ENCODE assay signal across 9 mouse cellular contexts in genomic region chr9:50478826-50479225, GRCm38 (mm10). TPM values are rescaled to one million over a fixed set of nuclear protein-coding genes. Genes with fewer than 3 reads are reported as not detected.
A peak's percentile ranks its signal among the peaks of the same experiment; 100 is the strongest.
DNase-seq lines count a peak whose midpoint lies in the region; ATAC-seq and TF ChIP-seq lines count a peak whose summit lies in the region.
"Had no signal": no experiment of that assay in that cellular context is flagged by ENCODE, and none has a peak within 500 bp of the region (broad histone marks: within the 10 kb centered on the region; RNA-seq: fewer than 3 reads in every experiment).

No protein-coding gene starts in this region.

- no peak overlapping the region for H3K4me3 ChIP-seq in intestine, postnatal 0 days (ENCODE audit: low read depth, low read length)
- H3K4me3 ChIP-seq in hindbrain, embryonic 12.5 days: no peak overlapping the region
- H3K4me3 ChIP-seq in embryonic facial prominence, embryonic 10.5 days: no peak overlapping the region
- H3K4me3 ChIP-seq: limb, embryonic 15.5 days had no signal

- peak; percentile 15 to 32 for DNase-seq in heart, adult 18-20 months
- no peak for DNase-seq in heart, adult 11 months
- DNase-seq in 3134 (ENCODE audit: extremely low read depth, insufficient read length, low spot score): peak; percentile 22
- DNase-seq in monocyte, adult 2 months (ENCODE audit: low read depth in 1 of 2, low spot score in 2 of 2): peak; percentile 43 to 60
- no peak for DNase-seq in embryonic facial prominence, embryonic 10.5 days (ENCODE audit: low spot score)

- no peaks in the 10 kb centered on the region for H3K9me3 ChIP-seq in intestine, postnatal 0 days (ENCODE audit: control insufficient read depth)
- no peaks in the 10 kb centered on the region for H3K9me3 ChIP-seq in hindbrain, embryonic 12.5 days (replicated peaks)
- H3K9me3 ChIP-seq in embryonic facial prominence, embryonic 10.5 days: no peaks in the 10 kb centered on the region
- H3K9me3 ChIP-seq: limb, embryonic 15.5 days had no signal

- no peak overlapping the region for H3K27ac ChIP-seq in intestine, postnatal 0 days (ENCODE audit: low read depth, low read length)
- H3K27ac ChIP-seq in hindbrain, embryonic 12.5 days: no peak overlapping the region
- H3K27ac ChIP-seq in embryonic facial prominence, embryonic 10.5 days (replicated peaks): no peak overlapping the region
- H3K27ac ChIP-seq: limb, embryonic 15.5 days had no signal

- WGBS in intestine, postnatal 0 days: 10% methylated on average over 5 of the region's 5 CpGs
- 21% methylated on average over 5 of the region's 5 CpGs for WGBS in hindbrain, embryonic 12.5 days
- WGBS in embryonic facial prominence, embryonic 10.5 days: 17% methylated on average over 5 of the region's 5 CpGs

- no peaks in the 10 kb centered on the region for H3K4me1 ChIP-seq in intestine, postnatal 0 days (replicated peaks; ENCODE audit: control insufficient read depth, insufficient read depth, low read length)
- 0 out of 2 replicates have a peak, but pooled peaks cover 2% of the 10 kb centered on the region for H3K4me1 ChIP-seq in hindbrain, embryonic 12.5 days
- peaks cover 12% of the 10 kb centered on the region for H3K4me1 ChIP-seq in embryonic facial prominence, embryonic 10.5 days

- H3K36me3 ChIP-seq in intestine, postnatal 0 days (ENCODE audit: control insufficient read depth, insufficient read depth): no peaks in the 10 kb centered on the region
- no peaks in the 10 kb centered on the region for H3K36me3 ChIP-seq in hindbrain, embryonic 12.5 days
- no peaks in the 10 kb centered on the region for H3K36me3 ChIP-seq in embryonic facial prominence, embryonic 10.5 days (replicated peaks)
- H3K36me3 ChIP-seq: limb, embryonic 15.5 days had no signal

- no peak overlapping the region for H3K9ac ChIP-seq in intestine, postnatal 0 days (ENCODE audit: low read depth, low read length)
- H3K9ac ChIP-seq in hindbrain, embryonic 12.5 days: no peak overlapping the region
- H3K9ac ChIP-seq: limb, embryonic 15.5 days had no signal

- 0 out of 2 replicates have a peak, but pooled peaks have one; percentile 41 for ATAC-seq in intestine, postnatal 0 days
- no peak for ATAC-seq in hindbrain, embryonic 12.5 days (ENCODE audit: low FRiP score)
- no peak for ATAC-seq in inflammation-experienced regulatory T-cells, adult 6 months

- H3K4me2 ChIP-seq in intestine, postnatal 0 days (replicated peaks; ENCODE audit: low read depth): no peak overlapping the region
- H3K4me2 ChIP-seq in hindbrain, embryonic 12.5 days (replicated peaks): no peak overlapping the region
- H3K4me2 ChIP-seq: limb, embryonic 15.5 days had no signal

- H3K27me3 ChIP-seq in intestine, postnatal 0 days (replicated peaks; ENCODE audit: control insufficient read depth, insufficient read depth, low read length): no peaks in the 10 kb centered on the region
- no peaks in the 10 kb centered on the region for H3K27me3 ChIP-seq in hindbrain, embryonic 12.5 days
- peaks cover 3% of the 10 kb centered on the region; the same call in 1 of the 2 replicates for H3K27me3 ChIP-seq in embryonic facial prominence, embryonic 10.5 days (replicated peaks; ENCODE audit: low read depth, poor library complexity, severe bottlenecking)

- no peak for TF ChIP-seq CTCF in intestine, postnatal 0 days (IDR thresholded peaks at IDR 0.05; ENCODE audit: low read depth)

RNA-seq across cellular contexts. Expression of gene Plet1, which starts 15.5 kb away (rescaled TPM):
- 1 to 10 TPM in 1 of 2 experiments, under 1 TPM in 1; 0.60 to 2.4 TPM for total RNA-seq in heart, adult 18-20 months (2021)
- polyA plus RNA-seq in intestine, postnatal 0 days (2015; fragmentation: Nextera tagmentation; extraction: Ambion mirVana): 3.1 and 4.0 TPM in 2 replicates
- polyA plus RNA-seq in hindbrain, embryonic 12.5 days (2016; fragmentation: Nextera tagmentation; extraction: Ambion mirVana): 0.79 and 1.1 TPM in 2 replicates
- polyA plus RNA-seq in inflammation-experienced regulatory T-cells, adult 6 months (2017; shearing (Covaris generic)): not detected
- 1.4 and 1.6 TPM in 2 replicates for polyA plus RNA-seq in embryonic facial prominence, embryonic 10.5 days (2016; fragmentation: Nextera tagmentation; extraction: Ambion mirVana)

RNA-seq across cellular contexts. Expression of gene Pts, which starts 49.7 kb away (rescaled TPM):
- 10 to 100 TPM; 27.9 to 36.1 TPM for total RNA-seq in heart, adult 18-20 months (2021)
- polyA plus RNA-seq in intestine, postnatal 0 days (2015; fragmentation: Nextera tagmentation; extraction: Ambion mirVana): 88.2 and 90.8 TPM in 2 replicates
- polyA plus RNA-seq in hindbrain, embryonic 12.5 days (2016; fragmentation: Nextera tagmentation; extraction: Ambion mirVana): 95.1 and 96.2 TPM in 2 replicates
- polyA plus RNA-seq in inflammation-experienced regulatory T-cells, adult 6 months (2017; shearing (Covaris generic)): 100 to 1,000 TPM in 2 of 3 experiments, 10 to 100 TPM in 1; 89.4 to 111 (median 104) TPM
- 62.5 and 68.9 TPM in 2 replicates for polyA plus RNA-seq in embryonic facial prominence, embryonic 10.5 days (2016; fragmentation: Nextera tagmentation; extraction: Ambion mirVana)

Comparison
In these comparisons a context has a peak if more than half of its experiments do, and no peak if none do; other contexts are left out.
1. DNase-seq: peak in heart, adult 18-20 months (2 of 2), 3134 (single experiment) and monocyte, adult 2 months (2 of 2); none in heart, adult 11 months (single experiment) and embryonic facial prominence, embryonic 10.5 days (single experiment).